Mouse (Mus musculus): Measurements from ENCODE around the gene Galnt10.

Galnt10 gene

GRCm38 (mm10) chr11:57658751-57659150 is 13.5 kb downstream of the Galnt10 start:
- in situ Hi-C loops (cut with MboI) = no loop called here

DNA sequence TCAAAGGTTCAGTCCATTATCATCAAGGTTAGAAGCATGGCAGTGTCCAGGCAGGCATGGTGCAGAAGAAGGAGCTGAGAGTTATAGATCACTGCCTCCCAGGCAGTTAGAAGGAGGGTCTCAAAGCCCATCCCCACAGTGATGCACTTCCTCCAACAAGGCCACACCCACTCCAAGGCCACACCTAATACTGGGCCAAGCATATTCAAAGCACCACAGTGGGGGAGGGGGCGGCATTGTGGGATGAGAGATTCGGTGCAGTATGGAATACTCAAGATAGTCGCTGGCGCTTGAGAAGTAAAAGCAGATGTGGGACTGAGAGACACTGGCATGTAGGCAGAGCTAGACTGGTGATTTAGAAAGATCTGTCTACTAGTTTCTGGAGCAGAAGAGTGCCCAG is 14.9 kb downstream of the Galnt10 start:
- in situ Hi-C loops (cut with MboI) = no loop called here

- in situ Hi-C loops (cut with MboI) = no loop called here
These were observed 15.6 kb downstream of the Galnt10 start for GRCm38 (mm10) chr11:57660814-57661213.

- in situ Hi-C loops (cut with MboI) = no loop called here
These were observed 16.4 kb downstream of the Galnt10 start for GRCm38 (mm10) chr11:57661492-57662229.

DNA sequence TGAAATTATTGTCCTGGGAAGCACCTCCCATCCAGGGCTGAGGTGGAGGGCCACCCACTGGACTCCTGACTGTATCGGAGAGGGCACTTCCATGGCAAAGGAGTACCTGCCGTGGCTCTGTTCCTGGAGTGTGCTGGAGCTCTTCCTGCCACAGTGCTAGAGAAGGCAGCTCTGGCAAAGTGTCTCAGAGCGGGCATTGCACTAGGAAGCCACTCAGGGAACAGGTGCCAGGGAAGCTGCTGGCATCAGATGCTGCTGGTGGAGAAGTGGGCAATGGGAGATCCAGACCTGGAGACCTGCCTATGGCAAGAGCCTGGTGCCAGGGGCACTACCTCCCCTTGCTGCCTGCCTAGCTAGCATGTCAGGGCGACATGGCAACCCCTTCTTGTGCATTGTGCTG is 17.0 kb downstream of the Galnt10 start:
- in situ Hi-C loops (cut with MboI) = no loop called here

DNA sequence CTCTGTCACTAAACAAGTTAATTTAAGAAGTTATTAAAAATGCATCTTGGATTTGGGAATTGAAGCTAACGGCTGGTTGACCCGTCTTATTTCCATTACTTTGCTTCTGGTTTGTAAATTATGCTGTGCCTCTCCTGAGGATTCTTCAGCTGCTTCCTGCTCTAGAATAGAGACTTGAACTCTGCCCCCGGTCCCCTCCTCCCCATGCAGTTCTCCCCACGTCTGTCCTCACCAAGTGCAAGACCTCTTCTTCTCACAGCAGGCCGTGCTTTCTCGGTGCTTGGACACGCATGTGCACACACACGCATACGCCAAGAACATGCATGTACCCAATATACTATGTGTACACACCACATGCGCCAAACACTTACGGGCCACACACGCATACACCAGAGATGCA is 18.0 kb downstream of the Galnt10 start:
- in situ Hi-C loops (cut with MboI) = no loop called here

DNA sequence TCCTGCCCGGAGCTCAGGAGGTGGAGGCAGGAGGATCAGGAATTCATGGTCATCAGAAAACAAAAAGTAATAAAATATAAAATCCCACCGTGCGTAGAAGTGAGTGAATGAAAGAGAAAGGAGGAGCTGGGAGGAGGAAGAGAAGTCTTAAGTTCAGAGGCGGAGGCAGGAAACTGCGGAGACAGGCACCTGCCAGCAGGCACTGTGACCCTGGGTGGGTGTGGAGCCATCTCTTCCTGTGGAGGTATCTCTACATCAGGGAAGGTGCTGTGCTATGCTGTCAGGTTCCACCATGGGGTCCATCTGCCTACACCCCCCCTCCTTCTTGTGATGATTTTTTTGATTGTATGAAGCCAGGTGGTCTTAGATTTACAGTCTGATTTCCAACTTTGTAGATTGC is 19.5 kb downstream of the Galnt10 start:
- in situ Hi-C loops (cut with MboI) = no loop called here

- in situ Hi-C loops (cut with MboI) = no loop called here
These were observed 23.0 kb downstream of the Galnt10 start for GRCm38 (mm10) chr11:57668271-57668670.

- in situ Hi-C loops (cut with MboI) = no loop called here
These were observed 24.3 kb downstream of the Galnt10 start for GRCm38 (mm10) chr11:57669522-57669921.

GRCm38 (mm10) chr11:57671120-57671697 is 26.0 kb downstream of the Galnt10 start:
- in situ Hi-C loops (cut with MboI) = no loop called here

- in situ Hi-C loops (cut with MboI) = no loop called here
These were observed 26.6 kb downstream of the Galnt10 start for GRCm38 (mm10) chr11:57671797-57672196.

GRCm38 (mm10) chr11:57672995-57673394 is 27.8 kb downstream of the Galnt10 start:
- in situ Hi-C loops (cut with MboI) = no loop called here

- in situ Hi-C loops (cut with MboI) = no loop called here
These were observed 28.9 kb downstream of the Galnt10 start for GRCm38 (mm10) chr11:57673977-57674687.

DNA sequence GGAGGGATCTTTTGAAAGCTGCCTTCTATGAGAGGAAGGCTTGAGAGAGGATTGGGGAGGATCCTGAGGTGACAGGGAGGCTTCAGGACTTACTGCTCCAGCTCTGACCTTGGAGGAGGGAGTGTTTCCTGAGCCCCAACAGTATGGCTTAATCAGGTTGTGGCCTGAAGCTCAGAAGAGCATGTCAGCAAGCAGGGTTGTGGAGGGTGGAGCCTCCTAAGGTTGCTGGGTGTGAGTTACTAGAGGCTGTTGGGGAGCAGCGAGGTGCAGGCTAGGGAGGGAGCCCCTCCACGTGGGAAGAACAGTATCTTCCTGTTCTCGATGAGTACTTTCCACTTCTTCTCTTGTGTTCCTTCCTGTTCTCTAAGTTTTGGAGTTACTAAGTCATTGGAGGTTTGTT is 32.0 kb downstream of the Galnt10 start:
- in situ Hi-C loops (cut with MboI) = no loop called here

GRCm38 (mm10) chr11:57682589-57682988 is 37.3 kb downstream of the Galnt10 start:
- in situ Hi-C loops (cut with MboI) = no loop called here

- in situ Hi-C loops (cut with MboI) = no loop called here
These were observed 37.9 kb downstream of the Galnt10 start for GRCm38 (mm10) chr11:57683125-57683524.

DNA sequence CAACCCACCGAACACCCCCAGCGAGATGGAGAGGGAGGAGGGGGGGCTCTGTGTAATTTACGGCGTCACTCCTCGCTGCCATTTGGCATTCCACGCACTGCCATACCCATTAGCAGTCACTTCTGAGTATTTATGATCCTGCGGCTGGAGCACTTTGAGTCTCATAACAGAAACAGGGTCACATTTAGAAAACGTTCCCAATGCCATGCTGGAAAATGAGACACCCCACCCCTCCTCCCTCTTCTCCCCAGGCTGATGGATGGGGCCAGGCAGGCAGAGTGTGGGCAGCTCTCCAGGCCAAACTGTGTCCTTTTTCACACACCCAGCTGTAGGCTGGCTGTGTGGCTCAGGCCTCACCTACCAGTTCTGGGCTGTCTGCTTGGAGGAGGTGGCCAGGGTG is 38.7 kb downstream of the Galnt10 start:
- in situ Hi-C loops (cut with MboI) = no loop called here

DNA sequence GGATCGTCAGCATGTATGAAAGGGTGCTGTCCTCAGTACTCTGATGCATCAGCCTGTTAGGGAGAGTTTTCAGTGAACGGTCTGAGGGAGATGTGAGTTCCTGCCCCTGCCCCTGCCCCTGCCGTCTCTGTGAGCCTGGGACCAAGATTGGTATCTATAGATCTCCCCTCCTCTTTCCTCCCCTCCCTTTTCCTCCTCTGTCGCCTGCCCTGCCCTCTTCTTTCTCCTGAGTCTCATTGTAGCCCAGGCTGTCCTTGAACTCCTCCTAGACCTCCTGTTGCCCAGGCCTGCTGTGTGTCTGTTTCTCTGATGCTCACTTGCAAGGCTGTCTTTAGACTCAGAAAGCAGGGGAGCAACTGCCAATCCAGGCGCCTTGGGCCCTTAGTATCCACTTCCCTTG is 39.6 kb downstream of the Galnt10 start:
- in situ Hi-C loops (cut with MboI) = no loop called here

DNA sequence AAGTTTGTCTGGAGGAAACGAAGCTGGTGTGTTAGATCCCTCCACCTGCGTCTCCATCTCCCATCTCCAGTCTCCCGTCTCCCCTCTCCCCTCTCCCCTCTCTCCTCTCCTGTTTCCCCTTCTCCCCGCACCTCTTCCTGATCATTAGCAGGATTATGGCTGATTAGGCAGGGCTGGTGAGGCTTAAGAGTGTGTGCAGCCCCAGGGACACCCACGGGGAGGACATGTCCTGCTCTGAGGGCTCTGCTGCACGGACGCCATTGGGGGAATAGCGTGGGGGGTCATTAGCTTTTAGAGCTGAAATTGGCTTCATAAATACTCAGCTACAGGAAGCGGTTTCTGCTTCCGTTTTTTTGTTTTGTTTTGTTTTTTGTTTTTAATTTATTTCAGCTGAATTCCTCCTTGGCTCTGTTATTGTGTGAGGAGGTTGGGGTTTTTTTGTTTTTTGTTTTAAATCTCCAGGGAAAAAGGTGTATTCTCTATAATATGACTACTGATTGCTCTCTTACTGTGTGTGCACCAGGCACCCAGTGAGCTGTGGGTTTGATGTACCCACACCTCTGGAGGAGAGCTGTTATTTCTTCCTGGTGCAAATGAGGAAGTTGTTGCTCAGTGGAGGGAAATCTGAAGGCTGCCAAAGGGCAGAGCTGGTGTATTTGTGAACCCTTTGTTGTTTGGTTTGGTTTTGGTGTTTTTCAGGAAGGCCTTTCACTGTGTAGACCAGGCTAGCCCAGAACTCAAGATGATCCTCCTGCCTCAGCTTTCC is 40.6 kb downstream of the Galnt10 start:
- in situ Hi-C loops (cut with MboI) = no loop called here

- in situ Hi-C loops (cut with MboI) = no loop called here
These were observed 41.6 kb downstream of the Galnt10 start for GRCm38 (mm10) chr11:57686797-57687196.

GRCm38 (mm10) chr11:57687258-57687657 is 42.0 kb downstream of the Galnt10 start:
- in situ Hi-C loops (cut with MboI) = no loop called here

GRCm38 (mm10) chr11:57688179-57688929 is 43.1 kb downstream of the Galnt10 start:
- in situ Hi-C loops (cut with MboI) = no loop called here

Data from mature B cell (primary cell).